Mouse (Mus musculus) ES-CJ7 (cell line): ENCODE results near the gene Gm28557.
"Not testable (repeated sequence)": the region's sequence is repeated elsewhere in the genome, so short reads cannot be mapped to it uniquely, and the experiment has no call there.

Source experiments
- DNase-seq: peaks from one replicate; pipeline ENCODE4 v3.0.0; 2011; ENCODE audit warnings: low read depth, low spot score

The Gm28557 gene

DNA sequence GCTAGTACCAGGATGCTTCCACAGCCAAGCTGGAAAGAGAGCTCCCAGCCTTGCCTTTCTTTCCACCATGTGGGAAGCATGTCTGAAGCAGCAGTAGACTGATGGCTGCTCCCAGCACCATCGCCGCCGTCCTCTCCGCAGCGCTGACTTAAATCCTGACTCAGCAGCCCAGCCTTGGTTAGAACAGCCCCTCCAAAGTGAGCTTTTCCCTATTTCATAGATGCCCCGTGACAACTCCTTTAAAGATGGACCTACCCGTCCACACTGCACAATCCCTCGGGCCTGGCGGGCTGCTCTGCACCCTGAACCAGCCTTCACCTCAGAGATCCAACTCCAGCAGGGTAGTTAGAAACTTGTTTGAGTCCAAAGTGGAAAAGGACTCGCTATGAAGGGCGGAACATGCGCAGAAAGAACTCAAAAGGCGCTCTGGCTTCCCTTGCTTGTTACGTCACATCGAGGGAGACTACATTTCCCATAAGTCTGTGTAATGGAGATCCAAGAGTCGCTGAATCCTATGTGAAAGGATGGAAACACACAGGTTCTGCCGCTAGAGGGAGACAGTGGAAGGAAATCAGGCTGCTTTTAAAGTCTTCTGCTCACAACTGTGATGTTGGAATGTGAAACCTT, at the start of gene Gm28557:
TSS of gene Gm28557 (minus strand) at position 411 of the 627 bp plus-strand sequence.
- DNase-seq = peak; percentile 99

DNA sequence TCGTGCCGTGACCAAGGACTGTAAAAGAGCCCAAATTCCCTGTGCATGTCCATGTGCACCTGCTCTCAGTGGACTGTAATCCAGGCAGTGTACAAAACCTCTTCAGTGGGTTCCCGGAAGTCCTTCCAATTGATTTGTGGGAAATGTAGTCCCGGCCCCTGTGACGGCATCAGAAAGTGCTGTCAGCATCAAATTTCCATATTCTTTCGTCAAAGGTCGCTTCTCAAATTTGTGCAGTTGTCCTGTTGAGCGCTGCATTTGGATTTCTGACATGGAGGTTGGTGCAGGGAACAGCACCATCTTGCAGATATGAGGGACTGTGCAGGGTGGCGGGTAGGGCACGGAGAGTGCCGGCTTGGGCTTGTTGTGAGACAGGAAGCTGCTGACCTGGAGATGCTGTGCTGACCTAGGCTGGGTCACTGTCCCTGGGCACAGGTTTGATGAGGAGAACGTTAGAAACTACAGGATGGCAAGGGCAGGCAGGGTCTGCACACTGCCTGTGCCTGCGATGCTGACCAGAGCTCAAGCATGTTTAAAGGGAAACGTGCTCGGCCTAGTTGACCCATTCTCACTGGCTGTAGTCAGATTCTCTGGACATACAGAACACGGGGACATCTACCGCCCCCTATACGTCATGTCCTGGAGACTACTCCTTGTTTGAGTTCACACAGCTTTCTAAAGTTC, 19.8 kb upstream of the Gm28557 start:
- DNase-seq = peak; percentile 92

- DNase-seq = not testable (repeated sequence)
Observed at GRCm38 (mm10) chr13:67127507-67127906, 19.1 kb upstream of the Gm28557 start.

DNA sequence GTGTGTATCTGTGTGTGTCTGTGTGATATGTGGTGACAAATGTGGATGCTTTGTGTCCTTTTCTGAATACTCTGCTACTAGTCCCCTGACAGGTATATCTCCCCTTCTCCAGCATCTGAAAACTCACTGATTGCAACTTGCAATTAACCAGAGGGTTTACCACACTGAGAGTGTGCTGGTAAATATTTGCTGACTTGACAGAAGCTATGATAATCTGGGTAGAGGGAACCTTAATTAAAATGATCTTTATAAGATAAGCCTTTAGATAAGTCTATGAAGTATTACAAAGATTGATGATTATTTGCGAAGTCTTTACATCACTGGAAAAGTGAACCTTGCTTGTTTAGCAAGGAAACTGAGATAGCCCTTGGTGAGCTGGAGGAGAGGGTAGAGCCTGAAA, 16.1 kb upstream of the Gm28557 start:
- no peak for DNase-seq

DNA sequence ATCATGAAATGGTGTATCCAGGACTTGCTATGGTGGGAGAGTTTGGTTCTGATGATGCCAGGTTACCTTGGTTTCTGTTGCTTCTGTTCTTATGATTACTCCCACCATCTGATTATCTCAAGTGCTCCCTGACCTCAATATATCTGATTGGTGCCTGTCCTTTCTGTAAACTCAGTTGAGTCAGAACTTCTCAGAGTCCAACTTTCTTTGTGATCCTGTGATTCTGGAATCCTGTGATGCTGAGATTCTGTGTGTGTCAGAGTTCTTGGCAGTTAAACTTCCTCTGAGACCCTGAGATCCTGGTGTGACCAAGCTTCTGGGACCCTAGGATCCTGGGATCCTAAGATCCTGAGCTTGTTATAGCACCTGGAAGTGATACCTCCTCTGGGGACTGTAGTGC, 13.0 kb upstream of the Gm28557 start, which contains the start of gene Zfp759:
TSS of gene Zfp759 (plus strand) at position 301 of the 400 bp plus-strand sequence.
- DNase-seq = not testable (repeated sequence)

GRCm38 (mm10) chr13:67116163-67116562, 7.8 kb upstream of the Gm28557 start, which contains the start of gene Rslcan18:
TSS of gene Rslcan18 (minus strand) at chr13:67116263.
- not testable (repeated sequence) for DNase-seq

DNA sequence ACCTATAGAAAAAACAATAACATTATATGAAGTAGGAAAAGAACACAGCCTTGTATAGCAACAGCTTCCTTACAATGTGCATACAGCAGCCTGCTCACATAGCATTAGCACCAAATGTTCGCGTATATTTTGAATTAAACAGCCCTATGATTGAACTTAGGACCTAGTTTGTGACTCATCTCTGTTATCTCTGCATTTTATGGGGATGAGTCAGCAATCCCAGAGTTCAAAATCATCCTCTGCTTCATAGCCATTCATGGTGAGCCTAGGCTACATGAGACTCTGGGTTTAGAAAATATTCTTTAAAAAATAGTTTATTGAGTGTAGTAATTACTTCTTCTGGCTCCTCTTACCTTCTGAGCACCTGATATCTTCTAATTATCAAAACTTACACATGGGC, 4.9 kb upstream of the Gm28557 start:
- no peak for DNase-seq

DNA sequence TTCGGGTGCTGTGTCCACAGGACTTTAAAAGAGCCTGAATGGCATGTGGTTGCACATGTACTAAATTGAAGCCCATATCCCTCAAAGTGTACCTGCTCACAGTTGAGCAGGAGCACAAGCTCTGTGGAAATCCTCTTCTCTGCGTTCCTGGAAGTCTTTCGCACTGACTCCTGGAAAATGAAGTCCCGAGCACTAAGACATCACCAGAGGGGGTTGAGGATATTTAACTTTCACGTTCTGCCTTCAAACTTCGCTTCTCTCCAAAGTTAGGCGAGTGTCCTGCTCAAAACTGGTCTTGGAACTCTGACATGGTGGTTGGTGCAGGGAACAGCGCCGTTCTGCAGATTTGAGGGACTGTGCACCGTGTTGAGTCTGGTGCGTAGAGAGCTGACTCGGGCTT, 3.7 kb upstream of the Gm28557 start:
- DNase-seq = peak; percentile 17

DNA sequence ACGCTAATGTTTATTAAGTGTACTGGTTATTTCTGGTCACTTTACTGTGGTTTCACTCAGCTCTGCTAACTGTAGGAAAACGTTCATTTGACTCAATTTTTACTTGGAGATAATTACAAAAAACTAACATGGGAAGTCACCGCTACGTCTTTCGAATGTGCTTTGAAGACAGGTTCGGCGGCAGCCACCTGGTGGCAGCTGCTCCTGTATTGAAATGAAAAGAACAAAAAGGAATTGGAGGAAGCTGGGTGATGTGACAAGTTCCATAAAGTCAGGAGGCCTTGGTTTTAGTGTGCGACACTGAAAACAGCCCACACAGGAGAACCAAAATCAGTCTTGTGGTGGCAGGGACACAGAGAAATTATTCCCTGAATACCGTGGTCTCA, 410 bp upstream of the Gm28557 start:
- DNase-seq = no peak

GRCm38 (mm10) chr13:67107681-67108080, 723 bp downstream of the Gm28557 start:
- no peak for DNase-seq

DNA sequence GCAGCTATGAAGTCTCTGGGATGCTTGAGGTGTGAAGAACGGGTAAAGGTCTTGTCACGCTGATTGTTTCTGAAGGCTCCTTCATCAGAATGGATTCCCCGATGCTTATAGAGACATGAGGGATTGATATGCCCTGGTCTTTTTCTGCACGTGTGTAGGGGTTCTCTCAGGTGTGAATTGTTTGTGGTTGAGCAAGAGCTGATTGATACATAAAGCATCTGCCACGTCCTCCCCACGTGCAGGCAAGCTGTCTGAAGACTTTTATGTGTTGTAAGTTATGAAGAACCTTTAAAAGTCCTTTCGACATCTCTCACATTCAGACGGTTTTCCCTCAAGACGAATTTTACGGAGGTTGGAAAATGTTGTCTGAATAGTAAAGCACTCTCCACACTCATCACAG, 10.5 kb downstream of the Gm28557 start, which contains the start of gene Zfp708:
TSS of gene Zfp708 (minus strand) at position 101 of the 400 bp plus-strand sequence.
- no peak for DNase-seq

- no peak for DNase-seq
Observed at GRCm38 (mm10) chr13:67090154-67090553, 18.2 kb downstream of the Gm28557 start.

GRCm38 (mm10) chr13:67081946-67082345, 26.5 kb downstream of the Gm28557 start:
- peak; percentile 71 for DNase-seq

DNA sequence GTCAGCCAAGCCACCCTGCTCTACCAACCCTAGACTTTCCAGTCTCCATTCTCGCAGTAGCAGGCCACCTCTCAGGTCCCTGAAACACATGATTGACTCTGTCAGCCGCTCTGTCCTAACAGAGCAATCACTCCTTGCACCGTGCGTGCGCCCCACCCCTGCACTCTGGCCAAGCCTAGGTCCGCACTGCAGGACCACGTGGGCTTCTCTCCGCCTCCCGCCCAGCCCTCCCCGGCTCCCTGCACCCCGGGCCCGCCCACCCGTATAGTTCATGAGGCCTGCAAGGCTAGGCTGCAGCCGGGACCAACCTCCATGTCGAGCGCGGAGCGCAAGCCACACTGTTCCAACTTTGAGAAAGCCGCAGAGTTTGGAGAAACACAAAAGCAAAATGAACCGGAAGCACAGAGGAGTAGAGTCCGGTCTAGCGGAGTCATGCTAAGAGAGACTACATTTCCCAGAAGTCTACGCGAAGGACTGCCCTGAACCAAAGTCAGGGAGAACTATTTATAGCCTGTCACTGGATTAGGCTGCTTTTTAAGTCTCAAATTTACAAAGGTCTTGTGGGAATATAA, 27.2 kb downstream of the Gm28557 start:
- DNase-seq = peak; percentile 86

GRCm38 (mm10) chr13:67077244-67077643, 31.2 kb downstream of the Gm28557 start:
- DNase-seq = no peak

DNA sequence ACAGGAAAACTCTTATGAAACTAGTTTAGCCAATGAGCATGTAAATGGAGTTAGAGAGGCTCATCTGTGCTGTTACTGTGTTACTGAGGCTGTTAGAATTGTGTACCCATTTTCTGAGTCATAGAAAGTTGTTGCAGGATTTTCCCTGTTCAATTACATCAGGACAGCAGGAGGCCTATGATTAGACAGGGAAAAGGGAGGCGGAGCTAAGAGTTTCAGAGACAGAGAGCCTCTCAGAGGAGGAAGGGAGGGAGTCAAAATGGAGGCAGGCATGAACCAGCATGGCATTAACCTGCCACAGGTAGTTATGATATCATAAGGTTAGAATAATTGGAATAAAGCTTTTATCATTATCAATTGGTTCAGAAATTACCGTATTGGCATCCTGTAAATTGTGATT, 35.6 kb downstream of the Gm28557 start:
- DNase-seq = no peak

GRCm38 (mm10) chr13:67065386-67065785, 43.0 kb downstream of the Gm28557 start:
- DNase-seq = no peak

DNA sequence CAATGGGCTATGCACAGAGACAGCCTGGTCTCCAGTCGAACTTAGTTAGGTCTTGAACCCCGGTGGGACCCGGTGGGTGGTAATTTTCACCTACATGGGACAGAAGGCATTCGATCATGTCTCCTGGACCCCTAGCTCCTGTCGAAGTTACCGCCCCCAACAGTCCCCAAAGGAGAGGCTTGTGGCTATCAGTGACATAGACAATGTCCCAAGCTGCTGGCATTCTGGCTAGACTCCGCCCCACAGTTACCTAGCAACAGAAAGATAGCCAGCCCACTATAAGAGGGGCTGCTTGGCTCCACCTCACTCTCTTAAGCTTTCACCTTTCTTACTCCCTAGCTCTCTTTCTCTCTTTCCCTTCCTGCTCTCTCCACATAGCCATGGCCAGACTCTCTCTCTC, 46.0 kb downstream of the Gm28557 start:
- DNase-seq = peak; percentile 37

DNA sequence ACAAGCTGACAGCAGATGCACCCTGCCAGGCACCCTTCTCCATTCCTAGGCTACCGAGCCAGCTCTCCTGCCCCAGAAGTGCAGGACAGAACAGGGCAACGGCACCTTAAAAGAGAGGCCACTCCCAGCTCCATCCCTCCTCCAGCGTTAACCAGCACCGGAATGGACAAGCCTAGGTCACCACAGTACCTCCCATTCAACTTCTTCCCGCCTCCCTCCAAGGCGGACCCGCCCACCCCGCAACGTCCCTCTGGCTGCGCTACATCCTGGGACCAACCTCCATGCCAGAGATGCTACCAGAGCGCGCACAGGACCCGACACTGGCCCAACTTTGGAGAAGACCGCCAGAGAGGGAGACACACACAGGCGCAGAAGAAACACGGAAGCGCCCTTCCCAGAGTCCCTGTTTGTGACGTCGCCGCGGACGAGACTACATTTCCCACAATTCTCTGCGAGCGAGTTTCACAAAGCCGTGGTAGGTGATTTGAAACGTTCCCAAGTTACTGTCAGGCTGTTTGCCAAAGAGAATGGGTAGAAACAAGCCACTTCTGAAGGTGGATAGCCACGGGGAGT, 47.5 kb downstream of the Gm28557 start, which contains the start of gene Zfp712:
TSS of gene Zfp712 (minus strand) at position 385 of the 573 bp plus-strand sequence.
- DNase-seq = peak; percentile 95

DNA sequence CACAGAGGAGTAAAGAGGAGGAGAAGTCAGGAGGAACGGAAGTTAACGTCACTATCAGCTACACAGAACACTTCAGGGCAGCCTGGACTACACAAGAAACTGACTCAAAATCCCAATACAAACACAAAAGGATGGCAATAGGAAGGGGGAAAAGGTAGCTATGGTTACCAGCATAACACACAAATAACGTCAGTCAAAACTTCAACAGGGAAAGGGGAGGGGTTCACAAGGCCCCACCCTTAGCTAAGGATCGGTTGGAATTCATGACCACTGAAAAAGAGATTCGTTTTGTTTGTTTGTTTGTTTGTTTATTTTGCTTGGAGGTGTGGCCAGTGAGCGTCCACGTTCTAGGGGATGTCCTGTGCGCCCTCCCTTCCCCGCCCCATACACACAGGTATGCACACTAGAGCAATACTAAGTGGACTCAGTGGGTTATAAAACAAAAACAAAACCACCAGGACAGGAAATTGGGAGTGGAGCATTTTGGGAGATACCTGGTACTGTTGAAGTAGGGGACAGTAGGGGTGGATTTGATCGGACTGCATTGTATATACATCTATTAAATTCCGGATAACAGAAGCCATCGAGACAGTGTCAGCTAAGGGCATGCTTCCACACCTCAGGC, 48.1 kb downstream of the Gm28557 start:
- no peak for DNase-seq
